Mouse (Mus musculus): Measurements from ENCODE around the gene Adh6a. TPM values are rescaled to one million over a fixed set of nuclear protein-coding genes. Genes with fewer than 3 reads are reported as not detected.
"Not testable (repeated sequence)": the region's sequence is repeated elsewhere in the genome, so short reads cannot be mapped to it uniquely, and the experiment has no call there.

The Adh6a gene
- polyA plus RNA-seq, 1 experiment = 0.13 TPM

DNA sequence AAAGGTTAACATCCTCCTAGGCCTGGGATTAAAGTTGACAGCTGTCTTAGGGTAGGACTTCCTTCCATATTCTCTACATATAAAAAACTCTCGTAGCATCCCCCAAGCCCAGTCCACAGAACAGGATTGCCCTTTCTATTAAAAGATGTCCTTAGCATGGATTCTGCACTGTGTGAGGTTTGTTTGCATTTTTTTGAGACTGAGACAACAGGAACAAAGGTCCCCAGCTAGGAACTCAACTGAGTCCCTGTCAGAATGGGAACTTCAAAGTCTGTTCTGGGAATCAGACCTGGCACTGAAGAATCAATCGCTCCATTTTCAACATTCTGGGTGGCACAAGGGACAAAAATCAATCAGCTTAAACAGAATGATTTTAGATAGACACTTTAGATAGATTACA lies 49.8 kb downstream of the Adh6a start:
- H3K4me1 ChIP-seq (replicated peaks; ENCODE audit: control insufficient read depth, insufficient read depth, low read length) = no peaks in the 10 kb centered on the region
- no peak overlapping the region for H3K27ac ChIP-seq (ENCODE audit: control insufficient read depth, insufficient read depth, low read length)
- no peaks in the 10 kb centered on the region for H3K36me3 ChIP-seq (ENCODE audit: control insufficient read depth, insufficient read depth, low read length)
- no peak for DNase-seq
- H3K27me3 ChIP-seq (ENCODE audit: control insufficient read depth, insufficient read depth, low read length) = no peaks in the 10 kb centered on the region
- 84% methylated on average over 2 of the region's 2 CpGs for WGBS
- no peak for TF ChIP-seq CTCF (IDR thresholded peaks at IDR 0.05; ENCODE audit: borderline replicate concordance, control insufficient read depth, extremely low read depth, insufficient read depth, low read length, poor library complexity)
- TF ChIP-seq POLR2A (IDR thresholded peaks at IDR 0.05; ENCODE audit: control insufficient read depth, extremely low read depth, insufficient read depth, low read length, poor library complexity) = no peak
- no peak overlapping the region for H3K4me3 ChIP-seq (ENCODE audit: control insufficient read depth, insufficient read depth, low read length)

DNA sequence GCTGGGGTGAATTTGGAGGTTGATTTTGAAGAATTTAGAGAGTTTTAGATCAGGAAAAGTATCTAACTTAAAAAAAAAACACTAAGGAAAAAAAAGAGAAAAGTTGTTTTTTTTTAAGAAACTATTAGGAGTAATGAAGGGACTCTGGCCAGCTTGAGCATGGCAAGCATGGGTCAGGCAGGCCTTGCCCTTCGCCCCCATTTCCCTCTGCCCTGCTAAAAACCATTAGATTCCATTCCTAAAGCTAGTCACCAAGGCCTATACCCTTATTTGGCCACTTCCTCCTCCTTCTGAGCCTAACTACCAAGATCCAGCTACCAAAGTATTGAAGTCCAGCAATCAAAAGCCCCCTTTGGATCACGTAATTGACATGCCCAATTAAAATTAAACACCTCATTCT lies 53.1 kb downstream of the Adh6a start:
- no peak for DNase-seq
- Histone ChIP-seq H3K36me3 (ENCODE audit: control insufficient read depth, insufficient read depth, low read length) (no peaks in the 10 kb centered on the region), H3K4me1 (replicated peaks; ENCODE audit: control insufficient read depth, insufficient read depth, low read length) (no peaks in the 10 kb centered on the region), H3K27me3 (ENCODE audit: control insufficient read depth, insufficient read depth, low read length) (no peaks in the 10 kb centered on the region), H3K4me3 (ENCODE audit: control insufficient read depth, insufficient read depth, low read length) (no peak overlapping the region), H3K27ac (ENCODE audit: control insufficient read depth, insufficient read depth, low read length) (no peak overlapping the region)
- WGBS = 88% methylated on average over 2 of the region's 2 CpGs
- TF ChIP-seq POLR2A (IDR thresholded peaks at IDR 0.05; ENCODE audit: control insufficient read depth, extremely low read depth, insufficient read depth, low read length, poor library complexity) (no peak), CTCF (IDR thresholded peaks at IDR 0.05; ENCODE audit: borderline replicate concordance, control insufficient read depth, extremely low read depth, insufficient read depth, low read length, poor library complexity) (no peak)

GRCm38 (mm10) chr3:138369546-138369945 lies 56.5 kb downstream of the Adh6a start:
- TF ChIP-seq CTCF (IDR thresholded peaks at IDR 0.05; ENCODE audit: borderline replicate concordance, control insufficient read depth, extremely low read depth, insufficient read depth, low read length, poor library complexity) (no peak), POLR2A (IDR thresholded peaks at IDR 0.05; ENCODE audit: control insufficient read depth, extremely low read depth, insufficient read depth, low read length, poor library complexity) (no peak)
- Histone ChIP-seq H3K36me3 (ENCODE audit: control insufficient read depth, insufficient read depth, low read length) (no peaks in the 10 kb centered on the region), H3K27ac (ENCODE audit: control insufficient read depth, insufficient read depth, low read length) (no peak overlapping the region), H3K27me3 (ENCODE audit: control insufficient read depth, insufficient read depth, low read length) (no peaks in the 10 kb centered on the region), H3K4me1 (replicated peaks; ENCODE audit: control insufficient read depth, insufficient read depth, low read length) (no peaks in the 10 kb centered on the region), H3K4me3 (ENCODE audit: control insufficient read depth, insufficient read depth, low read length) (no peak overlapping the region)
- DNase-seq = no peak
- 82% methylated on average over 1 of the region's 1 CpGs for WGBS

DNA sequence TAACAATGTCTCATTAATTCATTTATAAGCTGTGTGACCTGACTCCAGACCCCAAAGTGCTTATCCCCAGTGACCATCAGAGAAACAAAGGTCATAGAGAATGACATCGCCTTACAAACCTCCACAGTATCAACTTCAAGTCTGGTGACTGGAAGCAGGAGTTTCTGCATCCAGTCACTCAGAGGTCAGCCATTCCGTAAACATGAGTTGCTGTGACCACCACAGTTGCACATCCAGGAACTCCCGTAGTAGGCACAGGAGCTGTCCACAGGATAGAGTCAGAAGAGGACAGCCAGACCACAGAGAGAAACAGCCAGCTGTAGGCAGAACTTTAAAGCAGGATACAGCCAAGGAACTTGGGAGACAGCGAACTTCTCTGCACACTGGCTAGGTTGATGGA lies 57.2 kb downstream of the Adh6a start:
- H3K27ac ChIP-seq (ENCODE audit: control insufficient read depth, insufficient read depth, low read length); H3K4me3 ChIP-seq (ENCODE audit: control insufficient read depth, insufficient read depth, low read length); DNase-seq; H3K4me1 ChIP-seq (replicated peaks; ENCODE audit: control insufficient read depth, insufficient read depth, low read length); H3K36me3 ChIP-seq (ENCODE audit: control insufficient read depth, insufficient read depth, low read length); H3K27me3 ChIP-seq (ENCODE audit: control insufficient read depth, insufficient read depth, low read length): not testable (repeated sequence)
- WGBS = 88% methylated on average over 4 of the region's 4 CpGs

DNA sequence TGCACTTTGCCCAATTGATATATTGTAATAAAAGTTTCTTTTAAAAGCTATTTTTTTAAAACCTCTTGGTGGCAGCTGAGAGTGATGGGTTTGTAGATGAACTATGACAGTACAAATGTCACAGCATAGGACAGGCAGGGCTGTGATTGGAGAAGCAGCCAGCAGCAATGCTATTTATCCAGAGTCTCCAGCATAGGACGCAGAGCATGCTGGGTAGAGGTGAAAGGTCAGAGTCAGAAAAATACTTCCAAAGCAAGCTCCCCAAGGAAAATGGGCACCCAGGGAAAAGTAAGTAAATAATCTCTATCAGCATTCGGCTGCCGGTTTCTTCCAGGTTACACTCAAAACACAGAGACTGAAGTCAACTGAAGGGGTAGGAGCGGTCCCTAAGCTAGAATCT lies 60.8 kb downstream of the Adh6a start:
- no peak overlapping the region for H3K4me3 ChIP-seq (ENCODE audit: control insufficient read depth, insufficient read depth, low read length)
- no peaks in the 10 kb centered on the region for H3K27me3 ChIP-seq (ENCODE audit: control insufficient read depth, insufficient read depth, low read length)
- no peak for TF ChIP-seq CTCF (IDR thresholded peaks at IDR 0.05; ENCODE audit: borderline replicate concordance, control insufficient read depth, extremely low read depth, insufficient read depth, low read length, poor library complexity)
- H3K27ac ChIP-seq (ENCODE audit: control insufficient read depth, insufficient read depth, low read length) = no peak overlapping the region
- no peaks in the 10 kb centered on the region for H3K36me3 ChIP-seq (ENCODE audit: control insufficient read depth, insufficient read depth, low read length)
- no peaks in the 10 kb centered on the region for H3K4me1 ChIP-seq (replicated peaks; ENCODE audit: control insufficient read depth, insufficient read depth, low read length)
- DNase-seq = no peak
- WGBS = 95% methylated on average over 4 of the region's 4 CpGs

- no peaks in the 10 kb centered on the region for H3K36me3 ChIP-seq (ENCODE audit: control insufficient read depth, insufficient read depth, low read length)
- 86% methylated on average over 2 of the region's 2 CpGs for WGBS
- no peaks in the 10 kb centered on the region for H3K27me3 ChIP-seq (ENCODE audit: control insufficient read depth, insufficient read depth, low read length)
- no peak overlapping the region for H3K4me3 ChIP-seq (ENCODE audit: control insufficient read depth, insufficient read depth, low read length)
- H3K4me1 ChIP-seq (replicated peaks; ENCODE audit: control insufficient read depth, insufficient read depth, low read length) = no peaks in the 10 kb centered on the region
- H3K27ac ChIP-seq (ENCODE audit: control insufficient read depth, insufficient read depth, low read length) = no peak overlapping the region
- TF ChIP-seq CTCF (IDR thresholded peaks at IDR 0.05; ENCODE audit: borderline replicate concordance, control insufficient read depth, extremely low read depth, insufficient read depth, low read length, poor library complexity) = no peak
- TF ChIP-seq POLR2A (IDR thresholded peaks at IDR 0.05; ENCODE audit: control insufficient read depth, extremely low read depth, insufficient read depth, low read length, poor library complexity) = no peak
- no peak for DNase-seq
Measured at GRCm38 (mm10) chr3:138375148-138375547, 62.1 kb downstream of the Adh6a start.

Other genes with a start within 250 kb of the Adh6a start
- 0.28 and 0.74 TPM in 2 replicates for gene 1110002E22Rik, start 248.2 kb upstream of the Adh6a start, polyA plus RNA-seq (2012; rRNA removed)
- gene Gm5105, start 245.9 kb upstream of the Adh6a start, polyA plus RNA-seq (2012; rRNA removed) = not detected in 2 replicates
- gene Trmt10a, start 169.8 kb upstream of the Adh6a start, polyA plus RNA-seq (2012; rRNA removed) = 2.1 and 2.2 TPM in 2 replicates
- gene Mttp, start 168.3 kb upstream of the Adh6a start, polyA plus RNA-seq (2012; rRNA removed) = 1.4 and 1.6 TPM in 2 replicates
- not detected in 2 replicates for gene 4930579F01Rik, start 119.5 kb upstream of the Adh6a start, polyA plus RNA-seq (2012; rRNA removed)
- gene Adh7, start 95.5 kb upstream of the Adh6a start, polyA plus RNA-seq (2012; rRNA removed) = 0.03 and 0.16 TPM in 2 replicates
- gene Adh1, start 52.3 kb upstream of the Adh6a start, polyA plus RNA-seq (2012; rRNA removed) = 10.4 and 13.1 TPM in 2 replicates
- gene Adh6b, start 28.5 kb downstream of the Adh6a start, polyA plus RNA-seq (2012; rRNA removed) = 0.05 and 0.14 TPM in 2 replicates
- gene Adh4, start 102.2 kb downstream of the Adh6a start, polyA plus RNA-seq (2012; rRNA removed) = not detected in 2 replicates
- 37.5 TPM in 2 replicates for gene Adh5, start 129.8 kb downstream of the Adh6a start, polyA plus RNA-seq (2012; rRNA removed)
- gene Metap1, start 176.2 kb downstream of the Adh6a start, polyA plus RNA-seq (2012; rRNA removed) = 18.6 and 23.1 TPM in 2 replicates
- 20.1 and 25.1 TPM in 2 replicates for gene Eif4e, start 212.9 kb downstream of the Adh6a start, polyA plus RNA-seq (2012; rRNA removed)